Mouse (Mus musculus) inflammation-experienced regulatory T-cells, adult 6 months (primary cell): Measurements from ENCODE around the gene Rbp2. TPM values are rescaled to one million over a fixed set of nuclear protein-coding genes. Genes with fewer than 3 reads are reported as not detected.

Experiments used
- ATAC-seq: one replicate; pipeline ENCODE4 v1.8.0; 2017
- polyA plus RNA-seq, 3 experiments: library from polyadenylated mRNA; unstranded; fragments of 100-300 nt; shearing (Covaris generic); gene quantifications; one replicate each; pipeline ENCODE4 v1.2.1; 2017

Rbp2 gene
- polyA plus RNA-seq, 3 experiments from 2014 or later, result not detected

GRCm38 (mm10) chr9:98524786-98525542, 39.0 kb downstream of the Rbp2 start:
- ATAC-seq, result no peak

- ATAC-seq, result no peak
These were observed 39.6 kb downstream of the Rbp2 start for GRCm38 (mm10) chr9:98525543-98525924.

- ATAC-seq, result no peak
These were observed 41.3 kb downstream of the Rbp2 start for GRCm38 (mm10) chr9:98527226-98527625.

- ATAC-seq, result no peak
These were observed 43.9 kb downstream of the Rbp2 start for GRCm38 (mm10) chr9:98529776-98530175.

GRCm38 (mm10) chr9:98530999-98531398, 45.1 kb downstream of the Rbp2 start:
- no peak for ATAC-seq

- no peak for ATAC-seq
These were observed 48.9 kb downstream of the Rbp2 start for GRCm38 (mm10) chr9:98534675-98535280.

- ATAC-seq, result no peak
These were observed 49.8 kb downstream of the Rbp2 start for GRCm38 (mm10) chr9:98535763-98536162.

- no peak for ATAC-seq
These were observed 52.2 kb downstream of the Rbp2 start for GRCm38 (mm10) chr9:98538017-98538712.

- no peak for ATAC-seq
These were observed 52.9 kb downstream of the Rbp2 start for GRCm38 (mm10) chr9:98538713-98539360.

GRCm38 (mm10) chr9:98544042-98544441, 58.1 kb downstream of the Rbp2 start:
- no peak for ATAC-seq

Other genes with a start within 250 kb of the Rbp2 start
- gene Nmnat3, start 198.7 kb upstream of the Rbp2 start, polyA plus RNA-seq, result 10 to 100 TPM in 2 of 3 experiments, 1 to 10 TPM in 1; 7.9 to 19.5 (median 14.9) TPM
- gene Rbp1, start 63.2 kb upstream of the Rbp2 start, polyA plus RNA-seq, result not detected
- 10 to 100 TPM; 92.7 to 93.1 (median 93.1) TPM for gene Copb2, start 77.6 kb downstream of the Rbp2 start, polyA plus RNA-seq
- gene Mrps22, start 115.5 kb downstream of the Rbp2 start, polyA plus RNA-seq, result 10 to 100 TPM; 14.1 to 22.2 (median 15.2) TPM